Mouse (Mus musculus) c-Kit-positive CD71-positive TER-119-positive erythroid progenitor cells, embryonic 14.5 days (primary cell): Measurements from ENCODE around the gene Polr1c.

Experiments
- DNase-seq: peaks from one replicate; pipeline ENCODE4 v3.0.0-alpha.2; 2013; ENCODE audit warnings: low spot score

Gene Polr1c

DNA sequence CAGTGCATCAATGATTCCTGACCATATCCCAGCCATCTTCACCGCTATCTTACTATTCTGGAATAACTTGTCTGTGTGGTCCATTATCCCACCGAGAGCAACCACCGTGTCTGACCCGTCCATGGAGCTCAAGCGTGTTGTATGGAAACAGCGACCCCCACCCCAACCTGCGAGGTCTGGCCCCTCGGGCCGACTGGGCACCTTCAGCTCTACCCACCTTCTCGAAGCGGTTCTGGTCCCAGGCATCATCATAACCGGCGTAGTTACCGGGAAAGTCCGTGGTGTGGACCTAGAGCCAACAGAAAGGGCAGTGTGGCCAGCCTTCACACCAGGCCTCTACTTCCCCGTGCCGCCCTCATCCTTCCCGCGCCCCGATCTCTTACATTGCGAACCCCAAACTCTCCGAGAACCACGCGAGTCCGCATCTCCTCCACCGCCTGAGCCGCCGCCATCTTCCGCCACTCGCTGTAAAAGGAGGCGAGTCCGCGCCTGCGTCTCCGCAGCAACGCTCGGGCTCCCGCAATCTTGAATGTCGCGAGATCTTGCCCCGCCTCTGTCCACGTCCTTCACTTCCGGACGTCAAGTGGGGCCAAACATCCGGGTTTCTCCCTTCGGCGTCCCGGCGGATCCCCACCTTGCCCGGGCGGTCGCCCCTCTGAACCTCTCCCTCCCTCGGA lies at the start of gene Polr1c, which contains the start of gene Yipf3:
Gene Polr1c (minus strand): TSS at position 543 of the 677 bp plus-strand sequence.
Gene Yipf3 (plus strand): TSS at position 569 of the 677 bp plus-strand sequence.
- DNase-seq: peak; percentile 89

DNA sequence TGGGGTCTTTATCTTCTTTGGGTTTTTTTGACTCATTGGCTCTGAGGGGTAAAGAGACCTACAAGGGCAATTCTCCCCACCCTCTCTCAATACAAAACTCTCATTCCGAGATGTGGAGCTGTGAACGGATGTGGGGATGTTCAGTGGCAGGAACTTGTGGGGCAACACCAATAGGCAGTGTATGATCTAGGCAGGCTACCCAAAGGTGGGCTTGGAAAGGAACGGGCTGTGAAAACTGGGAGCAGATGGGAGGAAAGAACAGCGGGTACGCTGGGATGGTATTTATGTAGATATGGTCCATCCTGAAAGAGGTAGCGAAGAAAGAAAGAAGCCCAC lies 49.1 kb upstream of the Polr1c start:
- DNase-seq: no peak

DNA sequence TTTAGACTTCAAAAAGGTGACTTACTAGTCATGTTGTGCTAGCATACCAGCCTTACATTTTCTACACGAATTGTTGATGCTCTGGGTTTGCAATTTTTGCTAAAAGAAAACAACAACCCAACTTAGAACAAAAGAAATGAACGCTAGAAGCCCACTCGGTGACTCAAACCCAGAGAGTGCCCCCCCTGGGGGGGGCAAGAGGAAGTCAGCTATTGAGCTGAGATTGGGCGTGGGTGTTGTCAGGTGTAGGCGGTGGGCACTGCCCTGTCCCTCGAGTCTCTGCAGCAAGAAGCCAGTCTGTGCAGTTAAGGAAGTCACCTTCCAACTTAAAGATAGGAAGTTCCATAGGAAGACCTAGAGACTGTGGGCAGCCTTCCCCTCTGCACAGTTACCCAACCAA lies 48.7 kb upstream of the Polr1c start:
- no peak for DNase-seq

DNA sequence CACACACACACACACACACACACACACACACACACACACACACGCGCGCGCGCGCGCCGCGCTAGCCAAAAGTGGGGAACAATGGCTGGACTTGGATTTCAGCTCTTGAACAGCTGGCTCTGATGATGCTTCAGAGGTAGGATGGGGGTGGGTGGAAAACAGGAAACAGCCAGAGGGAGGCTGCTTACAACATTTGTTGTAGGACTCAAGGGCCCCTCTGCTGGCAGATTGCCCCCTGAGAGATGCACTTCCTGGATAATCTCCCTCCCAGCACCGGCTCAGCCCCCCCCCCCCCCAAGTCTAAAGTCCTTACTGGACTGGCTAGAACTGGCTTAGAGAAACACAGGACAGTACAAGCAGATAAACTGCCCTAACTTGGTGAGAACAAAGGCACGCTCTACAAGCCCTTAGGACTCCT lies 39.8 kb upstream of the Polr1c start:
- DNase-seq: no peak

DNA sequence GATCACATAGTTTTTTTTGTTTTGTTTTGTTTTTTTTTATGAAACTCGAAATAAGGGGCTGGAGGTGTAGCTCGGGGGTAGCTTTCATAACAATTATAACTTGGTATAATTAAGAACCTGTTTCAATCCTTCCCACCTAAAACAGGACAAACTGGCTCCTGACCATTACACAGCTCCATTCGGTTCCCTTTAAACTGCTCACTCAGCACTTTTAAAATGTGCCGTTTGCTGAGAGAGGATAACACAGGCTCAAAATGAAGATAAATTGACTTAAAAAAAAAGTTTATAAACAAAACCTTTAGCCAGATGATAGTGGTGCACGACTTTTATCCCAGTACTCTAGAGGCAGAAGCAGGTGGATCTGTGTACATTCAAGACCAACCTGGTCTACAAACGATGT lies 37.6 kb upstream of the Polr1c start:
- no peak for DNase-seq

DNA sequence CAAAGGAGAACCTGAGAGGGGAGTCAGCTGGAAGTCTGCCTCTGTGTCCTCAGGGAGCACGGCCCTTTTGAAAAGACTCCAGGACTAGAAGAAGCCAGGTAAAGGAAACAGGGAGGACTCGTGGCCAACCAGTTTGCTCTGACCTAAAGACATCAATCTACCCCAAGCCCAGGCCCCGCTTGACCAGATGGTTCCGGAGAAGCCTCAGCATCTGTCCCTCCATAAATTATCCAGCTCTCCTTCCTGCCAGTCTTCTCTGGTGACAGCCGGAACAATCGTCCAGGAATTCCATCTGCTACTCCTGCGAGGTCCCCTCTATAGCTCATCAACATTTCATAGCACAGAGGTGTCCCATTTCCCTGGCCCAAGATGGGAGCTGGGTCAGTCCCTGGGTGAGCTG lies 36.8 kb upstream of the Polr1c start:
- no peak for DNase-seq

DNA sequence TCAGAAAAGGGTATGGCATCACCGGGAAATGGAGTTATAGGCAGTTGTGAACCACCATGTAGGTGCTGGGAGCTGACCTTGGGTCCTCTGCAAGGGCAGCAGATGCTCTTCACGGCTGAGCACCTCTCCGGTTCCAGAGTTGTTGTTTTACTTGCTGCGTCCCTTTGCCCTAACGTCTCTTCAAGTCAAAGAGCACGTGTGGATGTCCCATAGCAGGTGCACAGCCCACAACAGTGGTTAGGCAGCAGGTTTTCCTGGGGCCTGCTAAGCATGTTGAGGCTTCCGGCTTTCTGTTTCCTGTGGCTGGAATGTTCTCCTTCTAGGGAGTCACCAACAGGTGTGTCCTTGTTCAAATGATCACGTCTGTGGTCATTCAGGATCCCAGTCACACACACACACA lies 36.1 kb upstream of the Polr1c start:
- DNase-seq: no peak

DNA sequence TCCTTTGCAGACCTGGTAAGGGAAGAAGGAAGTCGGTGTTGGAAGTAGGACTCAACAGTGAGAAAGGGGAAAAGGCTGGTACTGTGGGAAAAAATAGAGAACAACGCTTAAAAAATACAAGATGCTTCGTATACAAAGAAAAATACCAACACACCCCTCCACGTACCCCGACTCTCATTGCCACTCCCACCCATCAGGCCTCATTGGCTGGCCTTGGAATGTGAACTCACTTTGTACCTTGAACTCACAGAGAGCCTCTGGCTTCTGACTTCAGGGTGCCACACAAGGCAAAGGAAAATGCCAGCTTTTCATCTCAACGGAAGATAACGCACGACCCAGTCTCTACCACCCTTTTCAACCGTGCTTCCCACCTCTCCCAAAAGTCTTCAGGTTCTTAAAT lies 35.3 kb upstream of the Polr1c start:
- DNase-seq: no peak

DNA sequence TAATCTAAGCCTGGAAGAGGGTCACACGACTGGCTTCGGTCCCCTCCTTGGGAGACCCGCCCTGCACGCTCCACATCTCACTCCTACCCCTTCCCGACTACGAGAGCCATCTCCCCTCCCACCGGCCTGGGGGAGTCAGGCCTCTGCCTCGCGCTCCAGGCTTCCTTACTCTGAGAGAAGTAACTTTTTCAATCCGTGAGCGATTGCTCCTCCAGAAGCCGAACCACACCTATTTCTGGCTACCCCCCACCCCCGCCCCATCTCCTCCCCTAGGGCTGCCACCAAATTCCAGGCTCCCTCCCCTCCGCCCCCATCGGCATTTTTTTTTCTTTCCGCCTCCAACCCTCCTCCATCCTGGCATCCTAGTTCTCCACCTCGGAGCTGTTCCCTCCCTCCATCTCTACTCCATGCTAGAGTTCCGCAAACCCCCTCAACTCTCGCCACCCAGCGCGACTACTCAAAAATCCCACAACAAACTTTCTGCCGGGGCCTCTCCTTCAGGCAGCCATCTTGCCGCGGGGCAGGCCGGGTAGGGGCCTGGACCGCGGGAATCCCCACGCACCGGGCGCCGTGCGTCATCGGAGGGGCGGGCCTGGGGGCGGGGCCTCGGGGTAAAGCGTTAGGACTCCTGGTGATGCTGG lies 34.7 kb upstream of the Polr1c start, which contains the start of gene Tjap1:
Gene Tjap1 (minus strand): TSS at position 544 of the 641 bp plus-strand sequence.
- peak; percentile 79 for DNase-seq

DNA sequence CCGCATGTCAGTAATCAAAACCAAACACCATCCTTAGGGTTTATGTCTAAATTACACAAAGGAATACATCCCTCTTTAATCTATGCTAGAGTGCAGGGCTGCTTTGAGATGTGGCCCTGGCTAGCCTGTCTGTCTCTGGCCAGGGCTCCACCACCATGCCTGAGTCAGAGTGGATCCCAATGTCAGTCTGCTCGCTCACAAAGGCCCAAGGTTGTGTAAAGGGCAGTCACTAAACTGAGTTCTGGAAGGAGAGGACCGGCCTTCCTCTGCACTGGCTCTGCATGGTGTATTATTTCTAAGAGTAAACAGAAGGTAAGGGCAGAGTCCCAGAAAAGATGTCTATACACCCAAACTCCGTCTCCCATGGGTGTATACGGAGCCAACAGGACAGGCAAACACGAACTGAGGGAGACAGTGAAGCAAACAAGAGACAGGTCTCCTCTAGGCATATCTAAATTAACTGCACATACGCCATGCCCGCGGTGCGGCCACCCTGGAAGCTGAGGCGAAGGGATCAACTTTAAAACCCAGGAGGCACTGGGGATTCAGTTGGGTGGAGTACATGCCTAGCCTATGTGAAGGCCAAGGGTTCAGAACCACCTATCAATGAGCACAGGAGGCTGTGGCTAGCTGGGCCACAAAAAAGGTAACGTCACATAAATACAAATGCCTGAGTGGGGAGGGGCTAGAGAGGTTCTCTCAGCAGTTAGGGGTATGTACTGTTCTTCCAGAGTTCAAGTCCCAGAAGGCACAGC lies 30.3 kb upstream of the Polr1c start:
- DNase-seq: no peak

DNA sequence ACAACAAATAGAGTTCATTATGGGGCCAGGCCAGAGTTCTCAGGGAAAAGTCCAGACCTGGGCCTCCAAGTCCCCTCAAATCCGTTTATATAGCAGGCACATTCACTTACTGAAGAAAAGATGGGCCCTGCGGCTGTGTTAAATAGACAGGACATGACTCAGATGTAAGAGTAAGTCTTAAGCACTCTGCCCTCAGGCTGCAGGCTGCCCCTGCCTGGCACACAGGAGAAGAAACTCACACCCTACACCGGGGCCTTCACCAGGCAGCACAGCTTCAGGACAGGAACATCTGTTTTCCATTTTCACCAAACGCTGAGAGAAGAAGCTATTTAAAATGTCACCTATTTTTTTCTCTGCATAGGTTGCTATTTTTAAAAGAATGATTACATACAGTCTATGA lies 29.7 kb upstream of the Polr1c start:
- no peak for DNase-seq

DNA sequence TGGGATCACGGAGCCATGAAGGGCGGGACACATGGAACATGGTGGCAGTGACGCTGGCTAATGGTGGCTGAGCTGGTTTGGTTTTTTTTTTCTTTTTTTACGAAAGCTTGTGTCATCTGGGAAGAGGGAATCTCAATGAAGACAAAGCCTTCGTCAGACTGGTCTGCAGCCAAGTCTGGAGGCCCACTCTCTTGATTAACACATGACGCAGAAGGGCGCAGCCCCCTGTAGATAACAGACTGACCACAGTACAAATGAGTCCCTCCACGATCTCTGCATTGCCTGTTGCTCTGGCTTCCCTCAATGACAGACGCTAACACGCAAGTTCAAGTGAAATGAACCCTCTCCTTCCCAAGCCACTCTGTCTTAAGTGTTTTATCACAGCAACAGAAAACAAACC lies 27.7 kb upstream of the Polr1c start:
- DNase-seq: no peak

DNA sequence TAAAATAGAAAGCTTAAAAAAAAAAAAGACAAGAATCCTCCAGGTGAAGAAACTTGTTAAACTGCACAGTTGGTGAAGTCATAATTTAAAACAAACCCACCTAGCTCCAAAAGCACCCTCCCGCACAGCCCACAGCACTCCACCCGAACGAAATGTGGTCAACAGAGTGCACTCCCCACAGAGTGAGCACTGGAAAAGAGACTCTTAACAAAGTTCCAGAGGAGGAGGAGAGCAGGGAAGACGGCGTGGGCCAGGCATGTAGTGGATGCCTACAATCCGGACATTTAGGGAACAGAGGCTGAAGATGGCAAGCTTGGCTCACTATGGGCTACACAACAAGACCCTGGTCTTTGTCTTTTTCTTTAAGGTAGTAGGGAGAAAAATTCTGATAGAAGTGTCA lies 27.2 kb upstream of the Polr1c start:
- DNase-seq: no peak

DNA sequence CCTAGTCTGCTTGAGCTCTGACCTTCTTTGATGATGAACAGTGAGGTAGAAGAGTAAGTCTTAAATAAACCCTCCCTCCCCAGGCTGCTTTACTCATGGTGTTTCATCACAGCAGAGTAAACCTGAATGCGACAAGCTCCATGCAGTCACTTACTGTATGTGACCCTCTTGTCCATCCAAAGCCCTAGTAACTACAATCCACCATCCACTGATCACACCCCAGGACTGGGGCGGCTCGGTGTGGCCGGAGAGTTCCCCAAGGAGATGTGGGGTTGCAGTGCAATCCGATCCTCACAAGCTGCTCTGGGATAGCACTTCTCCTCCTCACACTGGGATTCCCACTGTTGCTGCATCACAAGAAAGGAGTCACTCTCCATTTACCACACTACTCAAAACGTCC lies 26.6 kb upstream of the Polr1c start:
- no peak for DNase-seq

DNA sequence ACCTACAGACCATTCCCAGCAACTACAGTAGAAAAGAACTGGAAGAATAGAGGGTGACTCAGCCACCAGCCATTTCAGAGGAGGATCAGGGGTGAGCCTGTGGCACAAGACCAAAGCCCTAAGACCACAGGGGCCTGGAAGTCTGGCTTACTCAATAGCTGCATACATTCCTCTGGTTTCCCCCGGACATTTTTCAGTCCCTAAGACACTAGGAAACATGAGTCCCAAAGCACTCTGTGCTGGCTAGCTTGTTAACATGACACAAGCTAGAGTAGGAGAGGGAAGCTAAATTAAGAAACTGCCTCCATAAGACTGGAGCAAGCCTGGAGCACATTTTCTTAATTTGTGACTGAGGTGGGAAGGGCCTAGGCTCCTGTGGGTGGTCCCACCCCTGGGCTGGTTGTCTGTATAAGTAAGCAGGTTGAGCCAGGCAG lies 26.0 kb upstream of the Polr1c start:
- DNase-seq: no peak

DNA sequence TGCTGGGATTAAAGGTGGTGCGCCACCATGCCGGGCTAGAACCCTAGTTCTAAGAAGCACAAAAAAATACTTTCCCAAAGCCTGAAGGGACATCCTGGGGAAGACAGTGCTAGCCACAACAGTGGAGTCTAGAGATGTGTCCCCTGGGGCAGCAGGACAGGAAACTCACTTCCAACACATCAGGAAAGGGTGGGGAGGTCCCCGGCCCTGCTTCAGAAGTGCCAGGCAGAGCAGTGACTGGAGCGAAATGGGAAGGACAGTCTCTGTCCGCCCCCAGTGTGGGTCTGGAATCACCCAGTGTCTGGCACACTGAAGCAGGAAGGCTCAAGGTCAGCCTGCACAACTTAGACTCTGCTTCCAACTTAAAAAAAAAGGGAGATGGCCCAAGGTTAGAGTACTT lies 24.8 kb upstream of the Polr1c start:
- no peak for DNase-seq

DNA sequence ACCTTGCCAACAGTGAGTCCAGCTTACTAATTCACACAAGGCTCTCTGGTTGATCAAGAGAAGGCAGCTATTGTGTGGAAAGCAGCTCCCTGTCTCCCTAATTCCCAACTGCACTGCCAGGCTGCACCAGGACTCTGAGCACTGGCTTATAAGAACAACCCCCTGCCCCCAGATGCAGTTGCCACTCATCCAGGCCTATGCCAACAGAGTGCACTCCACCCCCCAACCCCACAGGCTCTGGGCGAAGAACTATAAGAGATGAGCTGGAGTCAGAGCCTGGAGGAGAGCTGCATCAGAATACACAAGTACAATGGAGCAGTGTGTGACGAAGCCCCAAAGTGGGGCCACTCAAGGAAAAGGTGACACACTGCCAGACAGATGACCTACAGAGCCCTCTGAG lies 24.2 kb upstream of the Polr1c start:
- DNase-seq: no peak

DNA sequence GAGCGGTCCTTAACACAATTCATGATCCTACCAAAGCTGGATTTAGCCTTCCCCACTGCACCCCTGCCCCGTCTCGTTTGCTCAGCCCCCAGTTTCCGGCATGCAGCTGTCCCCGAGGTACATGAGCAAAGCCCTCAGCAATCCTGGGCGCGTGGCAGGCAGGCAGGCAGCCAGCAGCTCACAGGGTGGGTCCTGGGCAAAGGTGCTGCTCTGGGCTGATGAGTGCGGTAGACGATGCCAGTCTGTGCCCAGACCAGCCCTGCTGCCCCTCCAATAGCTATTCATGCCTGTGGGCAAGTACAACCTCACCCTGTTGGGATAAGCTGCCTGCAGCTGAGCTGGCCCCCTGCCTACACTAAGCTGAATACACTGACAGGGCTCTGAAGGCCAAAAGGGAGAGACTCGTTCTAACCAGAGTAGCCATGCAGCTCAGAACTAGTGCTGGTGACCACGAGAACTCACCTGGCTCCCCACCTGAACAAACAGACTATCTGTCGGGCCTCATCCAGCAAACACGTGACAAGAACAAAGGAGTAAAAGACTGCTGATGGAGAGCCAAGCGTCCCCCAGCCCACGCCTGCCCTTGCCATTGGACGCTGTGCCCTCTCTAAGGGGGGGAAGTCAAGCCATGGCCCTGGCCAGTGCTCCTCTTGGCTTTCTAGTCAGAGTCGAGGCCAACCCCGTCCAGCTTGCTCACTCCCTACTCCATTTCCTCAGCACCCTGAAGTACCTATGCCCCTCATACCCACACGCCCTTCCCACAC lies 22.1 kb upstream of the Polr1c start:
- no peak for DNase-seq

DNA sequence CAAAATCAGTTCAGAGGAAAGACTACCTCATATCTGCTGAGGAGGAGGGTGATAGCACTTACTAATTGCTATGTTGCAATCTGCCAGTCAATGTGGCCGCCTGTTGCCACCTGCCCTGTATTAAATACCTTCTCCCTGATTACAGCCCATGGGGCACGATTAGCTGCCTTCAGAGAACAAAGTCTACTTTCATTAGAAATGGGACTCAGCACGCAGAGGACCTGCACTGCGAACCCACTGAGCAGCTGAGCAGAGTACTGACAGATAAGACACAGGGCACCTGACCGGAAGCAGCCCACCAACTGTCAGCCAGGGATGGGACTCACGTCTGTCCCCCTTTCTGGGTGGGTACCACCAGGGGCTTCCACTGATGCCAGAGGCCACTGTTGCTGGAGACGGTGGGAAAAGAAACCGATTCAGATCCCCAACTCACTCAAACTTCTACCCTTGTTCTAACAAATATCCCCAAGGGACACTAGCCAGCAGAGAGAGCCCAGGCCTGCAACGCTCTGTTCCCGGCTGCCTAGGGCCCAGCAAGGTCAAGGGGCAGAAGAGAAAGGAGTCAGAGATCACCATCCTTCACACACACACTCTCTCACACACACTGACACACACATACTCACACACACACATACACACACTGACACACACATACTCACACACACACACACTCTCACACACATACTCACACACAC lies 20.3 kb upstream of the Polr1c start:
- DNase-seq: no peak

DNA sequence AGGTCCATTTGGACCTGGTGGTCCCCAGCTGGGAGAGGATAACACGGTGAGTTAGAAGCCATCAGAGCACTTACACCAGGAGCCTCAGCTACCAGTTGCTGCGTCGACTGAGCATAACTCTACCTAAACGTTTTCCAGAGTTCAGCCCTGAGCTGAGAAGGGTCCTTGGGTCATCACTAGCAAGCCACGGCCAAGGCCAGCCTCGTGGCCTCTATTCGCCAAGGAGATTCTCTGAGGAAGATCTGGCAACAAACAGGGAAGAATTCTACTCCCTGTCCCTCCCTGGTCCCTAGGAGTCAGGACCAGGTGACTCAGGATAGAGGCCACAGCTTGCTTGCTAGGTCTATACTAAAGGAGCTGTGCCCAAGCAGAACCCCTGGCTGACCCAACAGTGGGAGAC lies 19.7 kb upstream of the Polr1c start:
- DNase-seq: no peak

DNA sequence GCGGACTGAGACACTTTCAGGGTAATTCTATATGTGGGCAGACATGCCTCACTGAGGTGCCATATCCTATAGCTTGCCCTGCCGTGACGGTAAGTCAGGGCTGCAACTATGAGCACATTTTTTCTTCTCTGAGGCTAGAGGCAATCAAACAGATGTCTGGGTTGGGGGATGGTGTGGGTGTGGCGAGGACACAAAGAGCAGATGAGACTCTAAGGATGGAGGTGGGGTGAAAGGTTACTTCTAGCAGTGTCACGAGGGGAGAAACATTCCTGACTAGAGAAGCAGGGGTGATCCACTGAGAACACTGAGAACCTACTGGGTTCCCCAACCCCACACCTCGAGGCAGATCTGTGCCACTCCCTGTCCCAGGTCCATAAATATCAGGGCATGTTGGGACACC lies 19.1 kb upstream of the Polr1c start:
- no peak for DNase-seq
